Mouse (Mus musculus) stomach, embryonic 16.5 days (tissue): ENCODE measurements at regions not wholly inside any gene's neighbourhood (a gene's known extent, or its start where the extent isn't known, plus 50 kb on each side); places are given as distances from the start of the nearest gene placed in this dataset.

Experiments
- ATAC-seq: fragments of 200-750 bp; cut with Nextera tagmentation; 2 replicates; pipeline ENCODE4 v1.8.0; 2017; ENCODE audit warnings: moderate number of reproducible peaks, moderate TSS enrichment; ENCODE audit not compliant: insufficient read depth, low FRiP score
- H3K27ac ChIP-seq: fragments of 300-500 bp; sonication (generic); 2 replicates; pipeline ENCODE4 v1.5.1; 2014; ENCODE audit warnings: low read length
- H3K27me3 ChIP-seq: fragments of 300-500 bp; sonication (generic); 2 replicates; pipeline ENCODE4 v1.6.1; 2014; ENCODE audit warnings: low read length, control low read depth, mixed read lengths; ENCODE audit not compliant: control insufficient read depth, insufficient read depth
- H3K36me3 ChIP-seq: fragments of 300-500 bp; sonication (generic); 2 replicates; pipeline ENCODE4 v1.6.1; 2014; ENCODE audit warnings: low read length; ENCODE audit not compliant: control insufficient read depth, insufficient read depth
- H3K4me1 ChIP-seq: fragments of 300-500 bp; sonication (generic); 2 replicates; pipeline ENCODE4 v1.6.1; 2014; ENCODE audit warnings: low read length, control low read depth, mixed read lengths; ENCODE audit not compliant: control insufficient read depth, insufficient read depth
- H3K4me2 ChIP-seq: fragments of 300-500 bp; sonication (generic); 2 replicates; pipeline ENCODE4 v1.6.1; 2014; ENCODE audit warnings: low read depth, low read length, mixed read lengths
- H3K4me3 ChIP-seq: fragments of 300-500 bp; sonication (generic); replicated peaks from 2 replicates; pipeline ENCODE4 v1.5.1; 2014; ENCODE audit warnings: mild to moderate bottlenecking, low read length
- H3K9ac ChIP-seq: fragments of 300-500 bp; sonication (generic); 2 replicates; pipeline ENCODE4 v1.6.1; 2014; ENCODE audit warnings: low read length
- H3K9me3 ChIP-seq: fragments of 300-500 bp; sonication (generic); replicated peaks from 2 replicates; pipeline ENCODE4 v1.6.1; 2016; ENCODE audit warnings: low read length, control low read depth; ENCODE audit not compliant: control insufficient read depth
- WGBS: fragments of 180-500 bp; shearing (Covaris S2); extraction: QIAGEN DNeasy Blood & Tissue Kit; methylation state at CpG from one replicate; pipeline ENCODE4 v1.1.7; 2014; 5-methylcytosine and 5-hydroxymethylcytosine counted together

GRCm38 (mm10) chr9:40608596-40608995 lies 61.8 kb upstream of the Gm21915 start:
- ATAC-seq = no peak
- H3K27ac ChIP-seq = no peak overlapping the region
- 86% methylated on average over 14 of the region's 14 CpGs for WGBS
- no peaks in the 10 kb centered on the region for H3K9me3 ChIP-seq
- H3K4me3 ChIP-seq = no peak overlapping the region
- no peak overlapping the region for H3K4me2 ChIP-seq
- no peaks in the 10 kb centered on the region for H3K27me3 ChIP-seq
- H3K9ac ChIP-seq = no peak overlapping the region
- no peaks in the 10 kb centered on the region for H3K36me3 ChIP-seq
- H3K4me1 ChIP-seq = no peaks in the 10 kb centered on the region

- no peaks in the 10 kb centered on the region for H3K36me3 ChIP-seq
- ATAC-seq = no peak
- no peak overlapping the region for H3K4me2 ChIP-seq
- 89% methylated on average over 18 of the region's 18 CpGs for WGBS
- H3K4me1 ChIP-seq = no peaks in the 10 kb centered on the region
- H3K27me3 ChIP-seq = no peaks in the 10 kb centered on the region
- no peak overlapping the region for H3K27ac ChIP-seq
- no peak overlapping the region for H3K4me3 ChIP-seq
- H3K9me3 ChIP-seq = no peaks in the 10 kb centered on the region
- no peak overlapping the region for H3K9ac ChIP-seq
Observed at GRCm38 (mm10) chr9:40607941-40608340, 62.5 kb upstream of the Gm21915 start.

GRCm38 (mm10) chr9:40603521-40603920 lies 66.9 kb upstream of the Gm21915 start:
- no peak overlapping the region for H3K4me3 ChIP-seq
- H3K9ac ChIP-seq = no peak overlapping the region
- H3K9me3 ChIP-seq = no peaks in the 10 kb centered on the region
- 59% methylated on average over 1 of the region's 1 CpGs for WGBS
- H3K36me3 ChIP-seq = no peaks in the 10 kb centered on the region
- no peak for ATAC-seq
- no peaks in the 10 kb centered on the region for H3K27me3 ChIP-seq
- no peak overlapping the region for H3K4me2 ChIP-seq
- H3K27ac ChIP-seq = no peak overlapping the region
- H3K4me1 ChIP-seq = no peaks in the 10 kb centered on the region

- Histone ChIP-seq H3K4me2 (no peak overlapping the region), H3K4me1 (no peaks in the 10 kb centered on the region), H3K9ac (no peak overlapping the region), H3K27ac (no peak overlapping the region), H3K27me3 (no peaks in the 10 kb centered on the region), H3K9me3 (no peaks in the 10 kb centered on the region), H3K36me3 (no peaks in the 10 kb centered on the region), H3K4me3 (no peak overlapping the region)
- ATAC-seq = no peak
- 68% methylated on average over 7 of the region's 7 CpGs for WGBS
Observed at GRCm38 (mm10) chr9:40598431-40598831, 67.2 kb upstream of the Gramd1b start.

GRCm38 (mm10) chr9:40587421-40587820 lies 56.2 kb upstream of the Gramd1b start:
- WGBS = 84% methylated on average over 2 of the region's 2 CpGs
- ATAC-seq = no peak
- H3K4me3 ChIP-seq = no peak overlapping the region

GRCm38 (mm10) chr9:40586581-40586980 lies 55.4 kb upstream of the Gramd1b start:
- H3K4me1 ChIP-seq = no peaks in the 10 kb centered on the region
- no peak for ATAC-seq
- no peak overlapping the region for H3K4me3 ChIP-seq
- H3K9me3 ChIP-seq = no peaks in the 10 kb centered on the region
- 80% methylated on average over 7 of the region's 7 CpGs for WGBS
- H3K4me2 ChIP-seq = no peak overlapping the region
- H3K27me3 ChIP-seq = no peaks in the 10 kb centered on the region
- H3K36me3 ChIP-seq = no peaks in the 10 kb centered on the region
- no peak overlapping the region for H3K9ac ChIP-seq
- H3K27ac ChIP-seq = no peak overlapping the region

More at GRCm38 (mm10) chr9:40587421-40587820, 56.2 kb upstream of the Gramd1b start:
- Histone ChIP-seq H3K27ac (no peak overlapping the region), H3K9ac (no peak overlapping the region), H3K4me1 (no peaks in the 10 kb centered on the region), H3K27me3 (no peaks in the 10 kb centered on the region), H3K36me3 (no peaks in the 10 kb centered on the region), H3K4me2 (no peak overlapping the region), H3K9me3 (no peaks in the 10 kb centered on the region)

- H3K9ac ChIP-seq = no peak overlapping the region
- no peak for ATAC-seq
- no peak overlapping the region for H3K4me3 ChIP-seq
- no peak overlapping the region for H3K4me2 ChIP-seq
- no peaks in the 10 kb centered on the region for H3K9me3 ChIP-seq
- no peaks in the 10 kb centered on the region for H3K36me3 ChIP-seq
- H3K27ac ChIP-seq = no peak overlapping the region
- WGBS = 51% methylated on average over 11 of the region's 11 CpGs
- no peaks in the 10 kb centered on the region for H3K27me3 ChIP-seq
- no peaks in the 10 kb centered on the region for H3K4me1 ChIP-seq
Observed at GRCm38 (mm10) chr9:40583554-40583953, 52.4 kb upstream of the Gramd1b start.

- Histone ChIP-seq H3K4me2 (no peak overlapping the region), H3K27me3 (no peaks in the 10 kb centered on the region), H3K4me3 (no peak overlapping the region), H3K4me1 (no peaks in the 10 kb centered on the region), H3K9ac (no peak overlapping the region), H3K36me3 (no peaks in the 10 kb centered on the region), H3K9me3 (no peaks in the 10 kb centered on the region), H3K27ac (no peak overlapping the region)
- no peak for ATAC-seq
- 66% methylated on average over 2 of the region's 2 CpGs for WGBS
Observed at GRCm38 (mm10) chr9:40581854-40582253, 50.7 kb upstream of the Gramd1b start.
